Mouse (Mus musculus) embryo, embryonic 10.5 days (tissue): ENCODE results near the gene 1700030K09Rik.
A peak's percentile ranks its signal among the peaks of the same experiment; 100 is the strongest.

Experiments
- DNase-seq: peaks from one replicate; pipeline ENCODE4 v3.0.0-alpha.2; 2015; ENCODE audit warnings: low spot score

The 1700030K09Rik gene

GRCm38 (mm10) chr8:72459881-72460533, 16.3 kb downstream of the 1700030K09Rik start:
- DNase-seq, result no peak

- DNase-seq, result no peak
Measured at GRCm38 (mm10) chr8:72464211-72464610, 20.5 kb downstream of the 1700030K09Rik start.

- DNase-seq, result no peak
Measured at GRCm38 (mm10) chr8:72469243-72469642, 25.6 kb downstream of the 1700030K09Rik start.

GRCm38 (mm10) chr8:72469984-72470383, 26.3 kb downstream of the 1700030K09Rik start:
- DNase-seq, result no peak

GRCm38 (mm10) chr8:72470684-72471083, 27.0 kb downstream of the 1700030K09Rik start:
- no peak for DNase-seq

- DNase-seq, result peak; percentile 98
Measured at GRCm38 (mm10) chr8:72474826-72475546, 31.3 kb downstream of the 1700030K09Rik start, which contains the start of gene Cherp. Cherp (minus strand) TSS chr8:72475226.

GRCm38 (mm10) chr8:72485456-72486199, 41.9 kb downstream of the 1700030K09Rik start:
- DNase-seq, result no peak

- DNase-seq, result no peak
Measured at GRCm38 (mm10) chr8:72487014-72487413, 43.3 kb downstream of the 1700030K09Rik start.

- DNase-seq, result no peak
Measured at GRCm38 (mm10) chr8:72491017-72491416, 47.3 kb downstream of the 1700030K09Rik start.

- DNase-seq, result peak; percentile 22
Measured at GRCm38 (mm10) chr8:72491680-72492621, 48.3 kb downstream of the 1700030K09Rik start, which contains the start of gene Slc35e1. Slc35e1 (minus strand) TSS chr8:72492614.

- peak; percentile 98 for DNase-seq
Measured at GRCm38 (mm10) chr8:72492622-72493081, 49.0 kb downstream of the 1700030K09Rik start.

GRCm38 (mm10) chr8:72493381-72493780, 49.7 kb downstream of the 1700030K09Rik start:
- peak; percentile 25 for DNase-seq

- no peak for DNase-seq
Measured at GRCm38 (mm10) chr8:72495411-72496111, 51.9 kb downstream of the 1700030K09Rik start.

- no peak for DNase-seq
Measured at GRCm38 (mm10) chr8:72496217-72496616, 52.5 kb downstream of the 1700030K09Rik start.

GRCm38 (mm10) chr8:72497911-72498310, 54.2 kb downstream of the 1700030K09Rik start:
- DNase-seq, result no peak

- no peak for DNase-seq
Measured at GRCm38 (mm10) chr8:72498527-72498926, 54.8 kb downstream of the 1700030K09Rik start.

GRCm38 (mm10) chr8:72499521-72500284, 56.0 kb downstream of the 1700030K09Rik start:
- DNase-seq, result no peak

- DNase-seq, result no peak
Measured at GRCm38 (mm10) chr8:72500521-72500931, 56.8 kb downstream of the 1700030K09Rik start.

GRCm38 (mm10) chr8:72504137-72504536, 60.5 kb downstream of the 1700030K09Rik start:
- no peak for DNase-seq
